Mouse (Mus musculus) gastrocnemius, adult 2 months (tissue): ENCODE measurements around the gene Cyp2c37. TPM values are rescaled to one million over a fixed set of nuclear protein-coding genes. Genes with fewer than 3 reads are reported as not detected.
"Not testable (repeated sequence)": the region's sequence is repeated elsewhere in the genome, so short reads cannot be mapped to it uniquely, and the experiment has no call there.

Experiments used
- DNase-seq: peaks from one replicate; pipeline ENCODE4 v3.0.0; 2022
- H3K27ac ChIP-seq: fragments of 200-600 bp; 2 replicates; pipeline ENCODE4 v1.8.1; 2022; ENCODE audit warnings: mild to moderate bottlenecking
- H3K4me3 ChIP-seq: fragments of 200-600 bp; 2 replicates; pipeline ENCODE4 v1.8.1; 2022; ENCODE audit warnings: mild to moderate bottlenecking, moderate library complexity
- CTCF ChIP-seq: fragments of 200-600 bp; IDR thresholded peaks from 2 replicates; pipeline ENCODE4 v1.8.1; 2022; ENCODE audit warnings: antibody characterized with exemption, mild to moderate bottlenecking, moderate library complexity
- intact Hi-C: fragments of 180-260 bp; cut with DNase I; formaldehyde crosslinking; loops from one replicate; pipeline ENCODE4 v1.15.1; 2025
- long read RNA-seq, 2 experiments: library from polyadenylated mRNA; stranded (forward); transcript quantifications; one replicate each; pipeline ENCODE4 v2.0.0; 2021
- total RNA-seq, 2 experiments: library from RNA; stranded (reverse); gene quantifications; 2 replicates each; pipeline ENCODE4 v1.2.3; 2021

Gene Cyp2c37
- total RNA-seq: not detected
- long read RNA-seq, experiment 1: 0 reads
- long read RNA-seq, experiment 2: 0 reads

DNA sequence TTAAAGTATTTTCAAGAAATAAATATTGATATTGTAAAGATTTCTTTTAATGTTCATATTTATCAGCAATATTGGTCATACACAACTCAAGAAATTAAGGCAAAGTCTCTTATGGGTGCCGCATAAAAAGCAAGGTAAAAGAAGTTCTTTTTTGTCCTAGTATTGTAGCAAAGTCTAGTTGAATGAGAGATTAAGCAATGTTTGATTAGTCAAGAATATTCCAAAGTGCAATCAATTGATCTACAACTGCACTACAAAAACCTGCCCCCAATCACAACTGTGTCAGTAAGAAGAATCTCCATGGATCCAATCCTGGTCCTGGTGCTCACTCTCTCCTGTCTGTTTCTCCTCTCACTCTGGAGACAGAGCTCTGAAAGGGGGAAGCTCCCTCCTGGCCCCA lies at the start of gene Cyp2c37:
Gene Cyp2c37 (plus strand): TSS at position 285 of the 400 bp plus-strand sequence.
- H3K4me3 ChIP-seq, DNase-seq, intact Hi-C loops: not testable (repeated sequence)

DNA sequence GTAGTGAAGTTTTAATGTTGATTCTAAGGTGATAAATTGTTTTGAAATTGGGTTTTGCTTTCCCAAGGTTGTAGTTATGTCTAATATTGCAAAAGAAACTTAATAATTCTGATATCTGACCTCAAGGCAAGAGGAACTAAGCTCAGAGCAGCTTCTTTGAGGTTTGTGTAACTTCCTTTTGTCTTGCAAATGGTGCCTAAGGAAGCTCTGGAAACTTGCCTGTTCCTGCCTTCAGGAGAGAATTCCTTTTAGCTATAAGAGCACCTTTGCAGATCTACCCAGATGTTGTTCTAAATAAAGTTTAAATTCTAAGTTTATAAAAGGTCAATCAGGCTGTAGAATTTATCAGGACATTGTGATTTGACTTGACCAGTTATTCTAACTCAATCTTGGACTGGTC lies 31.4 kb upstream of the Cyp2c37 start:
- intact Hi-C loops, H3K4me3 ChIP-seq, DNase-seq, H3K27ac ChIP-seq: not testable (repeated sequence)

More for the DNA sequence above, at the start of gene Cyp2c37:
- not testable (repeated sequence) for H3K27ac ChIP-seq

DNA sequence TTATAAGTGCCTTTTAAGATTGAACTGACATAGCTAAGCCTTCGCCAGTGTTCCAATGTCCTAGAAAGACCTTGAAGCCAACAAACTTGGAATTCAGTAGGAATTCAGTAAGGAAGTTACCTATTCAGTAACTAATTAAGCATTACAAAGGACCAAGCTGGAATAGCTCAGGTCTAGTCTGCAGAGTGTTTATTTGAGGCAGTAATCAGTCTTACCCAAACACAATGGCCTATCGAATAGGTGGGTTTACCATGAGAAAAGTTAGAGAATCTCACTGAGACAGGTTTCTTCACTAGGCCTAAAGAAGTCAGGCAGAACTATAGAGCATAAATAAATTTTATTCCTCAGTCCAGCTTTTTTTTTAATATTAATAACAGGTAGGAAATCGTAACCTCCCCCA lies 21.1 kb upstream of the Cyp2c37 start:
- H3K4me3 ChIP-seq, H3K27ac ChIP-seq, intact Hi-C loops, DNase-seq: not testable (repeated sequence)

DNA sequence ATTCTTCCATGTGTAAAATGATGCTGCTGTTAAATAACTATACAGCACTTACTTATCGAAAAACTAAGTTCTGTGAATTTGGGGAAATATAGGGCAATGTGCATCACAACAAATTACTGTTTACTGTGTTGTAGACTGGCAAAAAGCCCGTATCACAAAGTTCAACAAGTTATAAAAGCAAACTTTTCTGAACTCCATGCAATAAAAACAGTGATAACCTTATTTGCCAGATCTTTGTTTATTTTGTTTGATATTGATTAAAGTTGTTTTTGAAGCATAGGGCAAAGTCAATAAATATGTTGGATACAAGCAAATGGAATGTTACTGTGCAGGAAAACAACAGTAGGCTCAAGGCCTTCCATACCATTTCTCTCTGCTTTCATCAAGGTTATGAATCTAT lies 2.8 kb upstream of the Cyp2c37 start:
- intact Hi-C loops: no loop called here
- TF ChIP-seq CTCF: no peak
- Histone ChIP-seq H3K27ac (no peak overlapping the region), H3K4me3 (no peak overlapping the region)
- DNase-seq: no peak

Other genes with a start within 250 kb of the Cyp2c37 start
- not detected for gene Cyp2c40, start 179.6 kb upstream of the Cyp2c37 start, total RNA-seq
- gene Cyp2c69, start 105.6 kb upstream of the Cyp2c37 start, total RNA-seq: not detected
- gene Cyp2c54, start 81.4 kb downstream of the Cyp2c37 start, total RNA-seq: not detected
- not detected for gene Cyp2c50, start 97.3 kb downstream of the Cyp2c37 start, total RNA-seq
- not detected for gene Cyp2c70, start 194.9 kb downstream of the Cyp2c37 start, total RNA-seq